Mouse (Mus musculus): ENCODE results near the gene Utp11. TPM values are rescaled to one million over a fixed set of nuclear protein-coding genes. Genes with fewer than 3 reads are reported as not detected.

Gene Utp11
- polyA plus RNA-seq, 1 experiment from 2014 or later: 105 TPM

DNA sequence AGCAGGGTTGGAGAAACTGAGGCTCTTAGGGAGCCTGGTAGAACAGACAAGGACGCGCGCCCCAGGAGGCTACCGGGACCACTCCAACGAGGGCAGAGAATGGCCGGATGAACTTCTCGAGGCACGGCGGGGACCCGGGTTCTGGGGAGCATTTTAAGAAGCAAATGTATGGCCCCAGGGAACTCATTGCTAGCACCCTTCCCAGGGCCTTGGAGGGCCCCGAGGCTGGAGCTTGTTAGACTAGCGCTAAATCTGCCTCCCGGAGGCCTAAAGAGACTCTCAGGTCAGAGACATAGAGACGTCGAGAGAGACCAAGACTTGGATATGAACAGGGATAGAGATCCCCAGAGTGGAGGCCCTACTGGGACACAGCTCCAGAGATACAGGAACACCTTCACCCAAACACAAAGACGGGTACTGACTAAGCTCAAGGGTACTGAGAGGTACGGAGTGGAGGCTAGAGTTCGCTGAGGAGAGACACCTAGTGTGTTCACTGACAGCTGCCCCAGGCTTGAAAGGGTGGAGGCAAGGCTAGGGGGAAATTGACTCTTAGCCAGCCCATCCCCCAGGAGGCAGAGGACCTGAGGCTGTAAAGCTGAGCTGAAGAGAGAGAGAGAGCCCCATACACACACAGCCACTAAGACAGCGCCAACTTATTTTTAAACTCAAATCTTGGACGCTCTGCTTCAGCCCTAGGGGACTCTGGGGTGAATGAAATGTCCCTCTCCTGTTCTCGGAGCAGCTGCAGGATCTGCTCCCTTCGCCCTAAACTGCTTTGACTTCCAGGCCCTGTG lies 7.8 kb upstream of the Utp11 start:
- peak overlapping the region; percentile 88 for H3K9ac ChIP-seq (ENCODE audit: low read length)

DNA sequence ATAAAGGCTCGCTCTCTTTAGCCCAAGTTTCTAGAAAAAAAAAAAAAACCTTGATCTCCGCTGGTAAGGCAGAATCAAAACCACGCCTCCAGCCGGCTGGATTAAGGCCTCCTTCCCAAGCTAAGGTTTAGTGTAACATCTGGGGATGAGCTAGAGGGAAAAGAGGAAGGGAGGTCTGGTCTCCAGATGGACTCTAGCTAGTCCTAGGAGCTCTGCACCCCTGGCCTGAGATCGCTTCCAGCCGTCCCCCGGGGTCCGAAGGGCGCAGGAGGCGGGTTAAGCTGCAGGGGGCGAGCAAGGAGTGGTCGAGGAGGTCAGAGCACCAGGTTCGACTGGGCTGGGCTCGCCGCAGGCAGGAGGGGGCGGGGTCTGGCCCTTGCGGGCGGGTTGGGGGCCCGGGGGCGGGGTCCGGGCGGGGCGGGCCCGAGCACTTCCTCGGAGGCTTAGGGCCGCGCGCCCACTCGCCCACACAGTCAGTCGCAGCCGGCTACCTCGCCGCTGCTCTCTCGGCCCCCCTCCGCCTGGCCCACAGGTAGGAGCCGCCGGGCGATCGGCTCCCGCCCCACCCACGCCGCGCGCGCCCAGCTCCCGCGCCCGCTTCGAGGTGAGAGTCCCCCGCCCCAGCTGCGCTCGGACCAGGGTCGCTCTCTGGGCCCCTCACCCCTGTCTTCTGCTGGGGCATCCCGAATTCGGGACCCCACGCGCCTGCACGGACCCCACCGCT lies 7.0 kb upstream of the Utp11 start, which contains the start of gene Fhl3:
Gene Fhl3, plus strand, starts transcription at position 454 of the 724 bp plus-strand sequence.
- DNase-seq (ENCODE audit: low spot score) (peak; percentile 77), ATAC-seq (ENCODE audit: low FRiP score, low TSS enrichment) (peak; percentile 61)
- TF ChIP-seq CTCF (IDR thresholded peaks at IDR 0.05; ENCODE audit: low read depth) (peak; percentile 33), EP300 (optimal IDR thresholded peaks at IDR 0.05) (no peak)
- Histone ChIP-seq H3K4me3 (ENCODE audit: low read depth, low read length) (peak within 1 kb of the TSS; percentile 80), H3K27me3 (ENCODE audit: control insufficient read depth, insufficient read depth, low read length) (no peaks in the 10 kb centered on the region), H3K9me3 (ENCODE audit: control insufficient read depth, low read length) (no peaks in the 10 kb centered on the region), H3K9ac (ENCODE audit: low read length) (peak within 1 kb of the TSS; percentile 88), H3K4me2 (replicated peaks; ENCODE audit: low read depth) (peak within 1 kb of the TSS; percentile 93), H3K36me3 (ENCODE audit: control insufficient read depth, insufficient read depth, low read length) (no peaks in the 10 kb centered on the region), H3K27ac (replicated peaks) (peak within 1 kb of the TSS; percentile 88), H3K4me1 (replicated peaks; ENCODE audit: control insufficient read depth, insufficient read depth) (peaks cover 17% of the 10 kb centered on the region)
- under 1% methylated on average over 38 of the region's 59 CpGs for WGBS

More for the DNA sequence above, 7.8 kb upstream of the Utp11 start:
- Histone ChIP-seq H3K4me2 (replicated peaks; ENCODE audit: low read depth) (peak overlapping the region; percentile 93), H3K27me3 (ENCODE audit: control insufficient read depth, insufficient read depth, low read length) (no peaks in the 10 kb centered on the region), H3K27ac (replicated peaks) (peak overlapping the region; percentile 88), H3K4me1 (replicated peaks; ENCODE audit: control insufficient read depth, insufficient read depth) (peaks cover 14% of the 10 kb centered on the region), H3K36me3 (ENCODE audit: control insufficient read depth, insufficient read depth, low read length) (no peaks in the 10 kb centered on the region; the same call in 1 of the 2 replicates), H3K9me3 (ENCODE audit: control insufficient read depth, low read length) (no peaks in the 10 kb centered on the region), H3K4me3 (ENCODE audit: low read depth, low read length) (peak overlapping the region; percentile 80)
- peak; percentile 32 for DNase-seq (ENCODE audit: low spot score)
- no peak for ATAC-seq (ENCODE audit: low FRiP score, low TSS enrichment)
- TF ChIP-seq CTCF (IDR thresholded peaks at IDR 0.05; ENCODE audit: low read depth) (no peak), EP300 (optimal IDR thresholded peaks at IDR 0.05) (no peak)
- 6% methylated on average over 22 of the region's 22 CpGs for WGBS

DNA sequence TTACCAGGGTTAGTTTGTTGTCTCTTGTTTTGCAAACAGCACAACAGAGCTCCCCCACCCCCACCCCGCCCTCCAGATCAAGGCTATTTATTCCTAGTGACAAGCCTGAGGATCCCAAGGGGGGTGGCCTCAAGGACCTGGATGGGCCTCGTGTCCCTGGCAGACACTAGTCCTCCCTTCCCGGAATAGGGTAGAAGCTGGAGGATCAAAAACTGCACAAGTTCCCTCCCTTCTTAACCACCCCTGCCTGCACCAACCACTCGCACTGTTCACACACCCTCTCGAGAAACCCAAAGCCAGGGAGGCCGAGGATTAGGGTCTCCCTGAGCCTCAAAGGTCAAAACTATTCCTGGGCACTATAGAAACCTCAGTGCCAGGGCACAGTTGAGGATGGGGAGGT lies 6.4 kb upstream of the Utp11 start:
- Histone ChIP-seq H3K36me3 (ENCODE audit: control insufficient read depth, insufficient read depth, low read length) (no peaks in the 10 kb centered on the region), H3K27me3 (ENCODE audit: control insufficient read depth, insufficient read depth, low read length) (no peaks in the 10 kb centered on the region), H3K4me1 (replicated peaks; ENCODE audit: control insufficient read depth, insufficient read depth) (peaks cover 15% of the 10 kb centered on the region), H3K27ac (replicated peaks) (peak overlapping the region; percentile 88; the same call in 1 of the 2 replicates), H3K9me3 (ENCODE audit: control insufficient read depth, low read length) (no peaks in the 10 kb centered on the region), H3K9ac (ENCODE audit: low read length) (no peak overlapping the region), H3K4me2 (replicated peaks; ENCODE audit: low read depth) (peak overlapping the region; percentile 93), H3K4me3 (ENCODE audit: low read depth, low read length) (peak overlapping the region; percentile 80)
- no peak for DNase-seq (ENCODE audit: low spot score)
- ATAC-seq (ENCODE audit: low FRiP score, low TSS enrichment): no peak
- 21% methylated on average over 6 of the region's 6 CpGs for WGBS
- TF ChIP-seq EP300 (optimal IDR thresholded peaks at IDR 0.05) (no peak), CTCF (IDR thresholded peaks at IDR 0.05; ENCODE audit: low read depth) (no peak)

DNA sequence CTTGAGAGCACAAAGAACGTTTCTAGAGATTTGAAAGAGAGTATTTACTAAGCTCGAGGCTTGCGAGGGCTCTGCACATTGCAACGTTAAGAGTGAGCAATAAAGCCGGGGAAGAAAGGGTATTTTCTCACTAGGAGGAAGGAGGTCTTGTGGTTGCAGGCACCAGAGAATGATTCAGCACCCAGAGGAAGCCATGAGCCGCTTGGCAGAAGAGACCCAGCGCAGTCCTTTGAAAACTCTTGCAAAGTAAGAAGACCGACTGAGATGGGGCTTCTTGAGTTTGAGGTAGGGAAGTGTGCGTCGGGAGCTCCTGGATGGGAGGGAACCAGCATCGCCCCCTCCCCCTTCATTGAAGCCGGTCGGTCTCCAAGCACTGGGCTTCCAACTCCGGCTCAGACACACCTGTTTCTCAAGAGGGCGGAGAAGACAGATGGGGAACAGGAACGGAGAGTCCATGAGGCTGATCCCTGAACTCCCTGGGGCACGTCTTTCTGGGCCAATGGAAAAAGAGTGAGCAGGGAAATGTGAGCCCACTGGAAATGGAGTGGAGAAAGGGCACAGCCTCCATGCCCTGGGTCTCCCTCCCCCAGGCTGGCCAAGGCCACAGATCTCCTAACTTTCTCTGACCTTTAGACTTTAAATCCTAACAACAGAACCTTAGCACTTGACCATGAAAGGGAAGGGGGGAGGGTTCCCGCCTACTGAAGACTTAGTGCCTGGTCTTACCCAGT lies 2.6 kb upstream of the Utp11 start:
- Histone ChIP-seq H3K27me3 (ENCODE audit: control insufficient read depth, insufficient read depth, low read length) (no peaks in the 10 kb centered on the region), H3K4me3 (ENCODE audit: low read depth, low read length) (no peak overlapping the region), H3K9ac (ENCODE audit: low read length) (0 out of 2 replicates have a peak overlapping the region, but pooled peaks have one; percentile 13), H3K27ac (replicated peaks) (peak overlapping the region; percentile 20; the same call in 1 of the 2 replicates), H3K9me3 (ENCODE audit: control insufficient read depth, low read length) (no peaks in the 10 kb centered on the region), H3K36me3 (ENCODE audit: control insufficient read depth, insufficient read depth, low read length) (no peaks in the 10 kb centered on the region), H3K4me2 (replicated peaks; ENCODE audit: low read depth) (0 out of 2 replicates have a peak overlapping the region, but pooled peaks have one; percentile 20), H3K4me1 (replicated peaks; ENCODE audit: control insufficient read depth, insufficient read depth) (0 out of 2 replicates have a peak, but pooled peaks cover 3% of the 10 kb centered on the region)
- 14% methylated on average over 18 of the region's 18 CpGs for WGBS
- TF ChIP-seq EP300 (optimal IDR thresholded peaks at IDR 0.05) (no peak), CTCF (IDR thresholded peaks at IDR 0.05; ENCODE audit: low read depth) (no peak)
- DNase-seq (ENCODE audit: low spot score) (no peak), ATAC-seq (ENCODE audit: low FRiP score, low TSS enrichment) (no peak)

DNA sequence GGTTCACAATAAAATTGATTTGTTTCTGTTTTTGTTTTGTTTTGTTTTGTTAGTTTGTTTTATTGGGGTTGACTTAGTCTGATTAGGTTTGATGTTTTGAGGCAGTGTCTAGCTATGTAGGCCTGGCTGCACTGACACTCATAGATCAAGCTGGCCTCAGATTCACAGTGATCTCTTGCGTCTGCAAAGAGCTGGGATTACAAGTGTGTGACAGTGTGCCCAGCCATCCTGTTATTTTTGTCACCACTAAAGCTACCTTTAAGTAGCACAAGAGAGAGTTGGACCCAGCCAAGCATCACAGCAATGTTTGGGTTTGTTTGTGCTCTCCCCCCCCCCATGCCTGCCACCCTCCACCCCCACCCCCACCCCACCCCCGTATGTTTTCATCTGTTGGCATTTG lies 1.2 kb upstream of the Utp11 start:
- ATAC-seq (ENCODE audit: low FRiP score, low TSS enrichment) (no peak), DNase-seq (ENCODE audit: low spot score) (no peak)
- Histone ChIP-seq H3K27me3 (ENCODE audit: control insufficient read depth, insufficient read depth, low read length) (no peaks in the 10 kb centered on the region), H3K4me2 (replicated peaks; ENCODE audit: low read depth) (no peak overlapping the region), H3K9me3 (ENCODE audit: control insufficient read depth, low read length) (no peaks in the 10 kb centered on the region), H3K9ac (ENCODE audit: low read length) (no peak overlapping the region), H3K4me1 (replicated peaks; ENCODE audit: control insufficient read depth, insufficient read depth) (0 out of 2 replicates have a peak, but pooled peaks cover 3% of the 10 kb centered on the region), H3K36me3 (ENCODE audit: control insufficient read depth, insufficient read depth, low read length) (no peaks in the 10 kb centered on the region), H3K4me3 (ENCODE audit: low read depth, low read length) (no peak overlapping the region), H3K27ac (replicated peaks) (no peak overlapping the region)
- TF ChIP-seq CTCF (IDR thresholded peaks at IDR 0.05; ENCODE audit: low read depth) (no peak), EP300 (optimal IDR thresholded peaks at IDR 0.05) (no peak)
- 92% methylated on average over 2 of the region's 2 CpGs for WGBS
